Mouse (Mus musculus): Measurements from ENCODE around the gene Cav3. TPM values are rescaled to one million over a fixed set of nuclear protein-coding genes. Genes with fewer than 3 reads are reported as not detected.
A peak's percentile ranks its signal among the peaks of the same experiment; 100 is the strongest.

The Cav3 gene
- polyA plus RNA-seq, 1 experiment from 2014 or later = 0.11 TPM

GRCm38 (mm10) chr6:112491521-112491920, 32.2 kb downstream of the Cav3 start:
- Histone ChIP-seq H3K4me1 (ENCODE audit: control insufficient read depth, insufficient read depth, low read length) (peaks cover 15% of the 10 kb centered on the region), H3K4me3 (ENCODE audit: low read depth, low read length) (no peak overlapping the region), H3K9ac (ENCODE audit: low read length) (no peak overlapping the region), H3K27me3 (ENCODE audit: control insufficient read depth, insufficient read depth, low read length) (peaks cover 51% of the 10 kb centered on the region), H3K4me2 (no peak overlapping the region), H3K9me3 (ENCODE audit: control insufficient read depth, low read length) (no peaks in the 10 kb centered on the region), H3K36me3 (ENCODE audit: control insufficient read depth, insufficient read depth, low read length) (no peaks in the 10 kb centered on the region), H3K27ac (ENCODE audit: low read depth, low read length) (no peak overlapping the region)
- ATAC-seq (ENCODE audit: low FRiP score) = no peak
- 74% methylated on average over 8 of the region's 8 CpGs for WGBS
- peak; percentile 72 for DNase-seq (ENCODE audit: low spot score, missing footprints)

GRCm38 (mm10) chr6:112492656-112493055, 33.4 kb downstream of the Cav3 start:
- ATAC-seq (ENCODE audit: low FRiP score) (no peak), DNase-seq (ENCODE audit: low spot score, missing footprints) (peak; percentile 54)
- WGBS = 90% methylated on average over 6 of the region's 6 CpGs
- Histone ChIP-seq H3K9me3 (ENCODE audit: control insufficient read depth, low read length) (no peaks in the 10 kb centered on the region), H3K4me3 (ENCODE audit: low read depth, low read length) (no peak overlapping the region), H3K9ac (ENCODE audit: low read length) (no peak overlapping the region), H3K27me3 (ENCODE audit: control insufficient read depth, insufficient read depth, low read length) (peaks cover 41% of the 10 kb centered on the region), H3K27ac (ENCODE audit: low read depth, low read length) (no peak overlapping the region), H3K36me3 (ENCODE audit: control insufficient read depth, insufficient read depth, low read length) (no peaks in the 10 kb centered on the region), H3K4me2 (no peak overlapping the region), H3K4me1 (ENCODE audit: control insufficient read depth, insufficient read depth, low read length) (peaks cover 15% of the 10 kb centered on the region)

- peaks cover 34% of the 10 kb centered on the region for H3K27me3 ChIP-seq (ENCODE audit: control insufficient read depth, insufficient read depth, low read length)
- no peak overlapping the region for H3K9ac ChIP-seq (ENCODE audit: low read length)
- H3K4me1 ChIP-seq (ENCODE audit: control insufficient read depth, insufficient read depth, low read length) = peaks cover 15% of the 10 kb centered on the region
- no peak overlapping the region for H3K4me3 ChIP-seq (ENCODE audit: low read depth, low read length)
- no peak overlapping the region for H3K4me2 ChIP-seq
- ATAC-seq (ENCODE audit: low FRiP score) (no peak), DNase-seq (ENCODE audit: low spot score, missing footprints) (peak; percentile 75)
- H3K36me3 ChIP-seq (ENCODE audit: control insufficient read depth, insufficient read depth, low read length) = no peaks in the 10 kb centered on the region
- no peaks in the 10 kb centered on the region for H3K9me3 ChIP-seq (ENCODE audit: control insufficient read depth, low read length)
- 92% methylated on average over 9 of the region's 9 CpGs for WGBS
- H3K27ac ChIP-seq (ENCODE audit: low read depth, low read length) = no peak overlapping the region
These were observed 34.1 kb downstream of the Cav3 start for GRCm38 (mm10) chr6:112493371-112493770.

- DNase-seq (ENCODE audit: low spot score, missing footprints) = peak; percentile 78
- peaks cover 21% of the 10 kb centered on the region for H3K27me3 ChIP-seq (ENCODE audit: control insufficient read depth, insufficient read depth, low read length)
These were observed 35.3 kb downstream of the Cav3 start for GRCm38 (mm10) chr6:112494620-112495081.

GRCm38 (mm10) chr6:112495219-112495618, 35.9 kb downstream of the Cav3 start:
- Histone ChIP-seq H3K27ac (ENCODE audit: low read depth, low read length) (no peak overlapping the region), H3K9me3 (ENCODE audit: control insufficient read depth, low read length) (no peaks in the 10 kb centered on the region), H3K4me1 (ENCODE audit: control insufficient read depth, insufficient read depth, low read length) (peaks cover 3% of the 10 kb centered on the region; the same call in 1 of the 2 replicates), H3K36me3 (ENCODE audit: control insufficient read depth, insufficient read depth, low read length) (no peaks in the 10 kb centered on the region), H3K9ac (ENCODE audit: low read length) (no peak overlapping the region), H3K27me3 (ENCODE audit: control insufficient read depth, insufficient read depth, low read length) (peaks cover 16% of the 10 kb centered on the region), H3K4me2 (no peak overlapping the region), H3K4me3 (ENCODE audit: low read depth, low read length) (no peak overlapping the region)
- no peak for ATAC-seq (ENCODE audit: low FRiP score)
- WGBS = 63% methylated on average over 4 of the region's 4 CpGs
- DNase-seq (ENCODE audit: low spot score, missing footprints) = peak; percentile 82

More at GRCm38 (mm10) chr6:112494620-112495081, 35.3 kb downstream of the Cav3 start:
- H3K36me3 ChIP-seq (ENCODE audit: control insufficient read depth, insufficient read depth, low read length) = no peaks in the 10 kb centered on the region
- H3K9ac ChIP-seq (ENCODE audit: low read length) = no peak overlapping the region
- peaks cover 5% of the 10 kb centered on the region; the same call in 1 of the 2 replicates for H3K4me1 ChIP-seq (ENCODE audit: control insufficient read depth, insufficient read depth, low read length)
- no peaks in the 10 kb centered on the region for H3K9me3 ChIP-seq (ENCODE audit: control insufficient read depth, low read length)
- WGBS = 54% methylated on average over 10 of the region's 10 CpGs
- no peak overlapping the region for H3K27ac ChIP-seq (ENCODE audit: low read depth, low read length)
- H3K4me3 ChIP-seq (ENCODE audit: low read depth, low read length) = no peak overlapping the region
- ATAC-seq (ENCODE audit: low FRiP score) = no peak
- H3K4me2 ChIP-seq = no peak overlapping the region

GRCm38 (mm10) chr6:112496291-112497060, 37.2 kb downstream of the Cav3 start:
- H3K4me1 ChIP-seq (ENCODE audit: control insufficient read depth, insufficient read depth, low read length) = no peaks in the 10 kb centered on the region
- DNase-seq (ENCODE audit: low spot score, missing footprints) (peak; percentile 77), ATAC-seq (ENCODE audit: low FRiP score) (no peak)
- H3K9ac ChIP-seq (ENCODE audit: low read length) = no peak overlapping the region
- H3K27ac ChIP-seq (ENCODE audit: low read depth, low read length) = no peak overlapping the region
- H3K9me3 ChIP-seq (ENCODE audit: control insufficient read depth, low read length) = no peaks in the 10 kb centered on the region
- H3K27me3 ChIP-seq (ENCODE audit: control insufficient read depth, insufficient read depth, low read length) = peaks cover 9% of the 10 kb centered on the region
- H3K36me3 ChIP-seq (ENCODE audit: control insufficient read depth, insufficient read depth, low read length) = no peaks in the 10 kb centered on the region
- no peak overlapping the region for H3K4me2 ChIP-seq
- no peak overlapping the region for H3K4me3 ChIP-seq (ENCODE audit: low read depth, low read length)
- 69% methylated on average over 8 of the region's 8 CpGs for WGBS

- H3K4me2 ChIP-seq = no peak overlapping the region
- no peak for ATAC-seq (ENCODE audit: low FRiP score)
- H3K36me3 ChIP-seq (ENCODE audit: control insufficient read depth, insufficient read depth, low read length) = no peaks in the 10 kb centered on the region
- no peak overlapping the region for H3K4me3 ChIP-seq (ENCODE audit: low read depth, low read length)
- no peaks in the 10 kb centered on the region for H3K9me3 ChIP-seq (ENCODE audit: control insufficient read depth, low read length)
- H3K9ac ChIP-seq (ENCODE audit: low read length) = no peak overlapping the region
- no peak overlapping the region for H3K27ac ChIP-seq (ENCODE audit: low read depth, low read length)
- 73% methylated on average over 2 of the region's 2 CpGs for WGBS
- no peaks in the 10 kb centered on the region for H3K4me1 ChIP-seq (ENCODE audit: control insufficient read depth, insufficient read depth, low read length)
- DNase-seq (ENCODE audit: low spot score, missing footprints) = no peak
- H3K27me3 ChIP-seq (ENCODE audit: control insufficient read depth, insufficient read depth, low read length) = peaks cover 2% of the 10 kb centered on the region
These were observed 38.2 kb downstream of the Cav3 start for GRCm38 (mm10) chr6:112497456-112497855.

DNA sequence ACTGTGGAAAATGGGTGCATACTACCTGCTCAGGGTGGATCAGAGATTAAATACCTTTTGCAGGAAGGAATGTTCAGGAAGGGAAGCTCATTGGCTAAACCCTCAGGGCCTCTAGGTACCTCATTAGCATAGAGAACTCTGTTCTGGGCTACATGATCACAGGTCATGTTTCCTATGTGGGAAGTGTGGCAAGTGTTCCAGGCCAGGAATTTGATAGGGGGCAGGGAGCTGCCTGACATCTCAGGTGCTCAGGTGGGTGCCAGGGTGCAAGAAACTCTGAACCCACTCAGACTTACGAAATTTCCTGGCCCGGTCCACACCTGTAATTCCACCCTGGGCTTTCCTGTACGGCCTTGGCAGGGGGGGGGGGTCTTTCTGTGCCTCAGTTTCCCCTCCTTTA, 39.4 kb downstream of the Cav3 start:
- no peak overlapping the region for H3K4me2 ChIP-seq
- 94% methylated on average over 3 of the region's 3 CpGs for WGBS
- no peak overlapping the region for H3K9ac ChIP-seq (ENCODE audit: low read length)
- no peaks in the 10 kb centered on the region for H3K36me3 ChIP-seq (ENCODE audit: control insufficient read depth, insufficient read depth, low read length)
- H3K9me3 ChIP-seq (ENCODE audit: control insufficient read depth, low read length) = no peaks in the 10 kb centered on the region
- H3K27ac ChIP-seq (ENCODE audit: low read depth, low read length) = no peak overlapping the region
- H3K4me3 ChIP-seq (ENCODE audit: low read depth, low read length) = no peak overlapping the region
- H3K4me1 ChIP-seq (ENCODE audit: control insufficient read depth, insufficient read depth, low read length) = no peaks in the 10 kb centered on the region
- ATAC-seq (ENCODE audit: low FRiP score) (no peak), DNase-seq (ENCODE audit: low spot score, missing footprints) (no peak)
- no peaks in the 10 kb centered on the region; the same call in 1 of the 2 replicates for H3K27me3 ChIP-seq (ENCODE audit: control insufficient read depth, insufficient read depth, low read length)

- Histone ChIP-seq H3K9ac (ENCODE audit: low read length) (no peak overlapping the region), H3K9me3 (ENCODE audit: control insufficient read depth, low read length) (no peaks in the 10 kb centered on the region), H3K4me3 (ENCODE audit: low read depth, low read length) (no peak overlapping the region), H3K4me1 (ENCODE audit: control insufficient read depth, insufficient read depth, low read length) (no peaks in the 10 kb centered on the region), H3K27ac (ENCODE audit: low read depth, low read length) (no peak overlapping the region), H3K36me3 (ENCODE audit: control insufficient read depth, insufficient read depth, low read length) (no peaks in the 10 kb centered on the region), H3K4me2 (no peak overlapping the region), H3K27me3 (ENCODE audit: control insufficient read depth, insufficient read depth, low read length) (no peaks in the 10 kb centered on the region)
- 81% methylated on average over 2 of the region's 2 CpGs for WGBS
- no peak for DNase-seq (ENCODE audit: low spot score, missing footprints)
- no peak for ATAC-seq (ENCODE audit: low FRiP score)
These were observed 40.2 kb downstream of the Cav3 start for GRCm38 (mm10) chr6:112499456-112499855.

All from midbrain, embryonic 11.5 days (tissue).